Mouse (Mus musculus): ENCODE data around the gene Itih2. TPM values are rescaled to one million over a fixed set of nuclear protein-coding genes. Genes with fewer than 3 reads are reported as not detected.

The Itih2 gene
- total RNA-seq, 2 experiments from 2014 or later, result 0.33 TPM

- Histone ChIP-seq H3K4me3 (no peak overlapping the region), H3K27ac (no peak overlapping the region)
- no peak for TF ChIP-seq CTCF (IDR thresholded peaks at IDR 0.05)
- DNase-seq, result no peak
- intact Hi-C loops (cut with DNase I), result no loop called here
Measured at GRCm38 (mm10) chr2:10140456-10140855, 9.3 kb upstream of the Itih2 start.

- no peak for DNase-seq
- Histone ChIP-seq H3K4me3 (no peak overlapping the region), H3K27ac (no peak overlapping the region)
- no peak for TF ChIP-seq CTCF (IDR thresholded peaks at IDR 0.05)
- intact Hi-C loops (cut with DNase I), result no loop called here
Measured at GRCm38 (mm10) chr2:10137320-10137719, 6.1 kb upstream of the Itih2 start.

GRCm38 (mm10) chr2:10133941-10134340 lies 2.7 kb upstream of the Itih2 start:
- DNase-seq, result no peak
- intact Hi-C loops (cut with DNase I), result no loop called here
- Histone ChIP-seq H3K4me3 (no peak overlapping the region), H3K27ac (no peak overlapping the region)
- TF ChIP-seq CTCF (IDR thresholded peaks at IDR 0.05), result no peak

GRCm38 (mm10) chr2:10132128-10132527 lies 932 bp upstream of the Itih2 start:
- DNase-seq, result no peak
- intact Hi-C loops (cut with DNase I), result no loop called here
- TF ChIP-seq CTCF (IDR thresholded peaks at IDR 0.05), result no peak

GRCm38 (mm10) chr2:10130341-10130990 lies 730 bp downstream of the Itih2 start:
- DNase-seq, result no peak
- Histone ChIP-seq H3K4me3 (no peak overlapping the region), H3K27ac (peak overlapping the region; percentile 51)
- intact Hi-C loops (cut with DNase I), result no loop called here
- no peak for TF ChIP-seq CTCF (IDR thresholded peaks at IDR 0.05)

More at GRCm38 (mm10) chr2:10132128-10132527, 932 bp upstream of the Itih2 start:
- H3K27ac ChIP-seq, result no peak overlapping the region
- H3K4me3 ChIP-seq, result no peak overlapping the region

- intact Hi-C loops (cut with DNase I), result no loop called here
- DNase-seq, result no peak
- TF ChIP-seq CTCF (IDR thresholded peaks at IDR 0.05), result no peak
- Histone ChIP-seq H3K27ac (no peak overlapping the region), H3K4me3 (no peak overlapping the region)
Measured at GRCm38 (mm10) chr2:10128571-10128970, 2.6 kb downstream of the Itih2 start.

GRCm38 (mm10) chr2:10127471-10127870 lies 3.7 kb downstream of the Itih2 start:
- DNase-seq, result no peak
- Histone ChIP-seq H3K27ac (no peak overlapping the region), H3K4me3 (no peak overlapping the region)
- intact Hi-C loops (cut with DNase I), result no loop called here
- TF ChIP-seq CTCF (IDR thresholded peaks at IDR 0.05), result no peak

GRCm38 (mm10) chr2:10126122-10126521 lies 5.1 kb downstream of the Itih2 start:
- no peak overlapping the region for H3K27ac ChIP-seq
- no peak overlapping the region for H3K4me3 ChIP-seq
- no peak for DNase-seq
- intact Hi-C loops (cut with DNase I), result loop anchor here (1.0 kb wide), 1 partner anchor 12 kb away; no protein-coding TSS in a partner anchor
- TF ChIP-seq CTCF (IDR thresholded peaks at IDR 0.05), result no peak

- no peak overlapping the region for H3K27ac ChIP-seq
- no peak for DNase-seq
Measured at GRCm38 (mm10) chr2:10121826-10122225, 9.4 kb downstream of the Itih2 start.

GRCm38 (mm10) chr2:10119276-10119675 lies 11.9 kb downstream of the Itih2 start:
- DNase-seq, result no peak
- no peak for TF ChIP-seq CTCF (IDR thresholded peaks at IDR 0.05)
- Histone ChIP-seq H3K4me3 (no peak overlapping the region), H3K27ac (no peak overlapping the region)
- intact Hi-C loops (cut with DNase I), result no loop called here

More at GRCm38 (mm10) chr2:10121826-10122225, 9.4 kb downstream of the Itih2 start:
- H3K4me3 ChIP-seq, result no peak overlapping the region
- TF ChIP-seq CTCF (IDR thresholded peaks at IDR 0.05), result no peak
- intact Hi-C loops (cut with DNase I), result no loop called here

GRCm38 (mm10) chr2:10118751-10119150 lies 12.4 kb downstream of the Itih2 start:
- Histone ChIP-seq H3K27ac (no peak overlapping the region), H3K4me3 (no peak overlapping the region)
- intact Hi-C loops (cut with DNase I), result no loop called here
- DNase-seq, result no peak
- TF ChIP-seq CTCF (IDR thresholded peaks at IDR 0.05), result no peak

- Histone ChIP-seq H3K4me3 (no peak overlapping the region), H3K27ac (no peak overlapping the region)
- DNase-seq, result no peak
- TF ChIP-seq CTCF (IDR thresholded peaks at IDR 0.05), result no peak
- intact Hi-C loops (cut with DNase I), result no loop called here
Measured at GRCm38 (mm10) chr2:10108535-10109189, 22.5 kb downstream of the Itih2 start.

GRCm38 (mm10) chr2:10101180-10101579 lies 30.0 kb downstream of the Itih2 start:
- Histone ChIP-seq H3K27ac (no peak overlapping the region), H3K4me3 (no peak overlapping the region)
- peak; percentile 55 for DNase-seq
- peak; percentile 82 for TF ChIP-seq CTCF (IDR thresholded peaks at IDR 0.05)
- intact Hi-C loops (cut with DNase I), result loop anchor here (1.0 to 2.0 kb wide), 2 partner anchors 42 to 188 kb away; no protein-coding TSS in a partner anchor

All from gastrocnemius, adult 2 months (tissue).